Mouse (Mus musculus) forelimb bud, embryonic 11.5 days (tissue): ENCODE measurements around the gene Tbx6.

ENCODE experiments used
- DNase-seq: peaks from one replicate; pipeline ENCODE4 v3.0.0-alpha.2; 2012; ENCODE audit warnings: low read depth, low spot score

Tbx6 gene

GRCm38 (mm10) chr7:126780971-126781635 is at the start of gene Tbx6:
Gene Tbx6, plus strand, starts transcription at chr7:126781483.
- no peak for DNase-seq

GRCm38 (mm10) chr7:126736122-126736521 is 45.2 kb upstream of the Tbx6 start:
- DNase-seq = no peak

GRCm38 (mm10) chr7:126739551-126739950 is 41.7 kb upstream of the Tbx6 start:
- no peak for DNase-seq

GRCm38 (mm10) chr7:126740132-126740735 is 41.0 kb upstream of the Tbx6 start:
- no peak for DNase-seq

- no peak for DNase-seq
Measured at GRCm38 (mm10) chr7:126740977-126741376, 40.3 kb upstream of the Tbx6 start.

- DNase-seq = no peak
Measured at GRCm38 (mm10) chr7:126741452-126741851, 39.8 kb upstream of the Tbx6 start.

GRCm38 (mm10) chr7:126741964-126742482 is 39.3 kb upstream of the Tbx6 start:
- no peak for DNase-seq

- DNase-seq = no peak
Measured at GRCm38 (mm10) chr7:126746066-126746465, 35.2 kb upstream of the Tbx6 start.

GRCm38 (mm10) chr7:126746798-126747197 is 34.5 kb upstream of the Tbx6 start:
- no peak for DNase-seq

GRCm38 (mm10) chr7:126748824-126749223 is 32.5 kb upstream of the Tbx6 start:
- no peak for DNase-seq

GRCm38 (mm10) chr7:126749582-126750343 is 31.5 kb upstream of the Tbx6 start:
- DNase-seq = no peak

GRCm38 (mm10) chr7:126754866-126755265 is 26.4 kb upstream of the Tbx6 start:
- DNase-seq = peak; percentile 89

GRCm38 (mm10) chr7:126758539-126758938 is 22.7 kb upstream of the Tbx6 start:
- no peak for DNase-seq

- peak; percentile 93 for DNase-seq
Measured at GRCm38 (mm10) chr7:126759050-126759671, 22.1 kb upstream of the Tbx6 start, which contains the start of gene Mapk3. Gene Mapk3, plus strand, starts transcription at chr7:126759601.

- DNase-seq = no peak
Measured at GRCm38 (mm10) chr7:126759672-126760390, 21.5 kb upstream of the Tbx6 start.

GRCm38 (mm10) chr7:126760391-126760802 is 20.9 kb upstream of the Tbx6 start:
- no peak for DNase-seq

GRCm38 (mm10) chr7:126760956-126761355 is 20.3 kb upstream of the Tbx6 start:
- DNase-seq = no peak

GRCm38 (mm10) chr7:126761529-126762067 is 19.7 kb upstream of the Tbx6 start:
- no peak for DNase-seq

GRCm38 (mm10) chr7:126762471-126763008 is 18.7 kb upstream of the Tbx6 start:
- no peak for DNase-seq

- DNase-seq = no peak
Measured at GRCm38 (mm10) chr7:126765540-126765939, 15.7 kb upstream of the Tbx6 start.

- DNase-seq = no peak
Measured at GRCm38 (mm10) chr7:126766201-126766600, 15.1 kb upstream of the Tbx6 start, which contains the start of gene Gdpd3. Gene Gdpd3, plus strand, starts transcription at chr7:126766334.
